Mouse (Mus musculus) limb, embryonic 13.5 days (tissue): ENCODE measurements around the gene Lingo2. TPM values are rescaled to one million over a fixed set of nuclear protein-coding genes. Genes with fewer than 3 reads are reported as not detected.
A peak's percentile ranks its signal among the peaks of the same experiment; 100 is the strongest.
"Not testable (repeated sequence)": the region's sequence is repeated elsewhere in the genome, so short reads cannot be mapped to it uniquely, and the experiment has no call there.

Experiments
- ATAC-seq: fragments of 200-750 bp; cut with Nextera tagmentation; 2 replicates; pipeline ENCODE4 v1.8.0; 2017; ENCODE audit warnings: low read depth, moderate number of reproducible peaks, moderate TSS enrichment; ENCODE audit not compliant: low FRiP score
- H3K27ac ChIP-seq: fragments of 300-500 bp; sonication (generic); 2 replicates; pipeline ENCODE4 v1.5.1; 2015; ENCODE audit warnings: inconsistent platforms, mild to moderate bottlenecking, moderate library complexity
- H3K27me3 ChIP-seq: fragments of 300-500 bp; sonication (generic); 2 replicates; pipeline ENCODE4 v1.6.1; 2015; ENCODE audit warnings: mild to moderate bottlenecking, inconsistent platforms
- H3K36me3 ChIP-seq: fragments of 300-500 bp; sonication (generic); 2 replicates; pipeline ENCODE4 v1.6.1; 2015; ENCODE audit warnings: inconsistent platforms, mild to moderate bottlenecking, moderate library complexity
- H3K4me1 ChIP-seq: fragments of 300-500 bp; sonication (generic); 2 replicates; pipeline ENCODE4 v1.6.1; 2015; ENCODE audit warnings: inconsistent platforms
- H3K4me2 ChIP-seq: fragments of 300-500 bp; sonication (generic); replicated peaks from 2 replicates; pipeline ENCODE4 v1.6.1; 2015; ENCODE audit warnings: inconsistent platforms, mild to moderate bottlenecking, moderate library complexity
- H3K4me3 ChIP-seq: fragments of 300-500 bp; sonication (generic); 2 replicates; pipeline ENCODE4 v1.5.1; 2015; ENCODE audit warnings: moderate library complexity, mild to moderate bottlenecking, inconsistent platforms
- H3K9ac ChIP-seq: fragments of 300-500 bp; sonication (generic); 2 replicates; pipeline ENCODE4 v1.6.1; 2015; ENCODE audit warnings: mild to moderate bottlenecking, inconsistent platforms
- H3K9me3 ChIP-seq: fragments of 300-500 bp; sonication (generic); 2 replicates; pipeline ENCODE4 v1.6.1; 2016; ENCODE audit warnings: inconsistent platforms
- WGBS: fragments of 180-500 bp; shearing (Covaris S2); methylation state at CpG from one replicate; pipeline ENCODE4 v1.1.7; 2015; 5-methylcytosine and 5-hydroxymethylcytosine counted together
- polyA plus RNA-seq: library from polyadenylated mRNA; unstranded; fragments of >200 nt; fragmentation: Nextera tagmentation; extraction: Ambion mirVana; gene quantifications from 2 replicates; pipeline ENCODE4 v1.2.1, GENCODE M21; 2015

The Lingo2 gene
- polyA plus RNA-seq, 1 experiment from 2014 or later: 3.7 TPM

- Histone ChIP-seq H3K4me1 (no peaks in the 10 kb centered on the region), H3K4me2 (peak overlapping the region; percentile 51), H3K9ac (no peak overlapping the region), H3K4me3 (peak overlapping the region; percentile 21), H3K36me3 (no peaks in the 10 kb centered on the region), H3K9me3 (no peaks in the 10 kb centered on the region), H3K27ac (no peak overlapping the region), H3K27me3 (no peaks in the 10 kb centered on the region)
- 34% methylated on average over 17 of the region's 17 CpGs for WGBS
- ATAC-seq: peak; percentile 91; the same call in 1 of the 2 replicates
Measured at GRCm38 (mm10) chr4:36288813-36289700, 662.5 kb downstream of the Lingo2 start.

GRCm38 (mm10) chr4:36262436-36263169 is 688.9 kb downstream of the Lingo2 start:
- no peaks in the 10 kb centered on the region for H3K36me3 ChIP-seq
- H3K9ac ChIP-seq: no peak overlapping the region
- no peaks in the 10 kb centered on the region for H3K27me3 ChIP-seq
- H3K4me3 ChIP-seq: no peak overlapping the region
- no peak overlapping the region for H3K4me2 ChIP-seq
- no peak overlapping the region for H3K27ac ChIP-seq
- no peak for ATAC-seq
- H3K4me1 ChIP-seq: no peaks in the 10 kb centered on the region
- WGBS: 89% methylated on average over 2 of the region's 2 CpGs
- no peaks in the 10 kb centered on the region for H3K9me3 ChIP-seq

- H3K4me2 ChIP-seq: no peak overlapping the region
- ATAC-seq: no peak
- no peaks in the 10 kb centered on the region for H3K9me3 ChIP-seq
- no peaks in the 10 kb centered on the region for H3K36me3 ChIP-seq
- H3K27ac ChIP-seq: no peak overlapping the region
- 25% methylated on average over 7 of the region's 7 CpGs for WGBS
- no peaks in the 10 kb centered on the region for H3K4me1 ChIP-seq
- no peak overlapping the region for H3K4me3 ChIP-seq
- H3K27me3 ChIP-seq: no peaks in the 10 kb centered on the region
- H3K9ac ChIP-seq: no peak overlapping the region
Measured at GRCm38 (mm10) chr4:36186231-36186922, 765.2 kb downstream of the Lingo2 start.

- Histone ChIP-seq H3K27me3 (no peaks in the 10 kb centered on the region), H3K36me3 (no peaks in the 10 kb centered on the region), H3K9me3 (no peaks in the 10 kb centered on the region), H3K27ac (no peak overlapping the region), H3K9ac (no peak overlapping the region), H3K4me1 (no peaks in the 10 kb centered on the region), H3K4me3 (no peak overlapping the region), H3K4me2 (no peak overlapping the region)
- no peak for ATAC-seq
- 41% methylated on average over 4 of the region's 4 CpGs for WGBS
Measured at GRCm38 (mm10) chr4:36183643-36184042, 767.9 kb downstream of the Lingo2 start.

DNA sequence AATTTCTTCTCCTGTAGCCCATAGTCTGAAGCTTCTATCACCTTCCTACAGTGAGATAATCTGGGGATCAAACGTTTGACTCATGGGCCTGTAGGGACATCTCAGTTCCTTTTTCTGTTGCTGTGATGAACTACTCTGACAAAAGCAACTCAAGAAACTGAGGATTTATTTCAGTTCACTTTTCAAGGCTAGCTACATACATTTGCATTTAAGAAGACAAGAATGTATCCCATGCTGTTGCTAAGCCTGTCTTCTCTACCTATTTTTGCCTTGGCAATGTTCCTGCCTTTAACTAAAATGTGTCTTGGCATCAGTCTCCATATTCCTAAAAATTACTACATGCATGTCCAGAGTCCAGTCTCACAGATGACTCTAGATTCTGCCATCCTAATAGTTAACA is 781.4 kb downstream of the Lingo2 start:
- WGBS: 54% methylated on average over 1 of the region's 1 CpGs
- no peaks in the 10 kb centered on the region for H3K36me3 ChIP-seq
- ATAC-seq: no peak
- H3K4me3 ChIP-seq: no peak overlapping the region
- H3K4me2 ChIP-seq: no peak overlapping the region
- no peak overlapping the region for H3K9ac ChIP-seq
- H3K4me1 ChIP-seq: no peaks in the 10 kb centered on the region
- no peaks in the 10 kb centered on the region for H3K27me3 ChIP-seq
- H3K27ac ChIP-seq: no peak overlapping the region
- no peaks in the 10 kb centered on the region for H3K9me3 ChIP-seq

- H3K27ac ChIP-seq: no peak overlapping the region
- no peaks in the 10 kb centered on the region for H3K36me3 ChIP-seq
- no peaks in the 10 kb centered on the region for H3K4me1 ChIP-seq
- no peak for ATAC-seq
- H3K4me2 ChIP-seq: no peak overlapping the region
- no peak overlapping the region for H3K9ac ChIP-seq
- no peak overlapping the region for H3K4me3 ChIP-seq
- H3K27me3 ChIP-seq: no peaks in the 10 kb centered on the region
- no peaks in the 10 kb centered on the region for H3K9me3 ChIP-seq
Measured at GRCm38 (mm10) chr4:36131341-36131740, 820.2 kb downstream of the Lingo2 start.

DNA sequence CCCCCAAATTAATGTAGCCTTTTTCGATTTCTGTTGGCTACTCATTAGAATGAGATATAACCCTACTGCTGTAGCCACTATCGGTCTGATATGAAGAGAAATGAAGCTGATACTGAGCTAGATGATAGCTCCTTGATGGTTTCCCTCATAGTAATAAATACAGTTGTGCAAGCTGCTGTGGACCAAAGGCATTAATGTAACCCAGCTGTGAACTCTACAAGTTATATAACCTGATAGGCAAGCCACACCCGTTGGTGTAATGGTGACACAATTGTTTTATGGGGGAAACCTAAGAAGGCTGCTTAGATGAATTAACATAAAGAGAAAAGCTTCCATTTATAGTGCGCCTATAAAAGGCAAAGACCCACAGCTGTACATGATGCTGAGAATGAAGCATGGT is 856.1 kb downstream of the Lingo2 start:
- no peak overlapping the region for H3K4me2 ChIP-seq
- H3K36me3 ChIP-seq: no peaks in the 10 kb centered on the region
- no peaks in the 10 kb centered on the region for H3K4me1 ChIP-seq
- no peaks in the 10 kb centered on the region for H3K9me3 ChIP-seq
- ATAC-seq: no peak
- no peak overlapping the region for H3K9ac ChIP-seq
- 65% methylated on average over 4 of the region's 4 CpGs for WGBS
- no peaks in the 10 kb centered on the region for H3K27me3 ChIP-seq
- no peak overlapping the region for H3K27ac ChIP-seq
- no peak overlapping the region for H3K4me3 ChIP-seq

GRCm38 (mm10) chr4:36081095-36081852 is 870.3 kb downstream of the Lingo2 start:
- Histone ChIP-seq H3K36me3 (no peaks in the 10 kb centered on the region), H3K27ac (no peak overlapping the region), H3K4me1 (no peaks in the 10 kb centered on the region), H3K27me3 (no peaks in the 10 kb centered on the region), H3K4me2 (no peak overlapping the region), H3K9me3 (no peaks in the 10 kb centered on the region), H3K9ac (no peak overlapping the region), H3K4me3 (no peak overlapping the region)
- 64% methylated on average over 3 of the region's 3 CpGs for WGBS
- ATAC-seq: no peak

GRCm38 (mm10) chr4:36078910-36079525 is 872.5 kb downstream of the Lingo2 start:
- Histone ChIP-seq H3K27ac (no peak overlapping the region), H3K9ac (no peak overlapping the region), H3K4me3 (no peak overlapping the region), H3K36me3 (no peaks in the 10 kb centered on the region), H3K9me3 (no peaks in the 10 kb centered on the region), H3K4me2 (no peak overlapping the region), H3K27me3 (no peaks in the 10 kb centered on the region), H3K4me1 (no peaks in the 10 kb centered on the region)
- WGBS: 80% methylated on average over 6 of the region's 6 CpGs
- no peak for ATAC-seq

DNA sequence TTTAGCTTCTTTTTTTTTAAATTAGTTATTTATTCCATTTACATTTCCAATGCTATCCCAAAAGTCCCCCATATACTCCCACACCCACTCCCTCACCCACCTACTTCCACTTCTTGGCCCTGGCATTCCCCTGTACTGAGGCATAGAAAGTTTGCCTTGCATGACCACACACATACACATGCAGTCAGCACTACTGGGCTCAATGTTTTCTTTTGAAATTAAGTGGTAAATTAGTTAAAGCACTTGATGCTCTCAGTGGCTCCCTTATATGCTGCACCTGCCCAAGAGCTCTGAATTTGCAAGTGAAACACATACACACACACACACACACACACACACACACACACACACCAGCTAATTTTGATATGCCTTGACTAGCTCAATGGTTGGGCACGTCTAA is 886.8 kb downstream of the Lingo2 start:
- H3K27ac ChIP-seq, H3K36me3 ChIP-seq, H3K9ac ChIP-seq, ATAC-seq, H3K4me1 ChIP-seq, H3K9me3 ChIP-seq, H3K4me2 ChIP-seq, H3K4me3 ChIP-seq, H3K27me3 ChIP-seq: not testable (repeated sequence)
- 61% methylated on average over 1 of the region's 1 CpGs for WGBS

GRCm38 (mm10) chr4:36052791-36053376 is 898.7 kb downstream of the Lingo2 start:
- H3K36me3 ChIP-seq: no peaks in the 10 kb centered on the region
- no peak overlapping the region for H3K4me2 ChIP-seq
- ATAC-seq: no peak
- H3K9me3 ChIP-seq: no peaks in the 10 kb centered on the region
- H3K9ac ChIP-seq: no peak overlapping the region
- no peak overlapping the region for H3K27ac ChIP-seq
- H3K4me3 ChIP-seq: no peak overlapping the region
- H3K4me1 ChIP-seq: no peaks in the 10 kb centered on the region
- WGBS: 55% methylated on average over 6 of the region's 6 CpGs
- H3K27me3 ChIP-seq: no peaks in the 10 kb centered on the region
